Mouse (Mus musculus) MEL (cell line): ENCODE results near the gene Nrf1. TPM values are rescaled to one million over a fixed set of nuclear protein-coding genes. Genes with fewer than 3 reads are reported as not detected.

Source experiments
- DNase-seq: peaks from one replicate; pipeline ENCODE4 v3.0.0; 2011; ENCODE audit warnings: low read depth, low spot score
- H3K27ac ChIP-seq: 2 replicates; pipeline ENCODE4 v1.5.1; 2012; ENCODE audit warnings: low read depth, mild to moderate bottlenecking, control low read depth, low read length, moderate library complexity; ENCODE audit not compliant: control insufficient read depth
- H3K27me3 ChIP-seq, 2 experiments: fragments of 150-350 bp in 1 of 2; sonication (generic) in 1 of 2; 2 replicates each; pipeline ENCODE4 v1.6.1; 2012; ENCODE audit warnings: low read length in 2 of 2, mild to moderate bottlenecking in 2 of 2, improper control_type of control experiment in 1 of 2, moderate library complexity in 1 of 2; ENCODE audit not compliant: insufficient read depth in 2 of 2, control insufficient read depth in 1 of 2
- H3K36me3 ChIP-seq, 2 experiments: 2 replicates each; pipeline ENCODE4 v1.6.1; 2012 to 2014; ENCODE audit warnings: low read length in 2 of 2, improper control_type of control experiment in 1 of 2, inconsistent platforms in 1 of 2, mild to moderate bottlenecking in 1 of 2; ENCODE audit not compliant: insufficient read depth in 2 of 2, control insufficient read depth in 1 of 2
- H3K4me1 ChIP-seq, 2 experiments: fragments of 150-350 bp in 1 of 2; sonication (generic) in 1 of 2; 2 replicates each; pipeline ENCODE4 v1.6.1; 2012; ENCODE audit warnings: low read length in 2 of 2, improper control_type of control experiment in 1 of 2, mild to moderate bottlenecking in 1 of 2; ENCODE audit not compliant: insufficient read depth in 2 of 2, control insufficient read depth in 1 of 2
- H3K4me3 ChIP-seq, 2 experiments: fragments of 150-350 bp in 1 of 2; sonication (generic) in 1 of 2; 2 replicates each; pipeline ENCODE4 v1.5.1; 2012; ENCODE audit warnings: low read depth in 2 of 2, low read length in 2 of 2, mild to moderate bottlenecking in 2 of 2, moderate library complexity in 2 of 2, control low read depth in 1 of 2, improper control_type of control experiment in 1 of 2; ENCODE audit not compliant: control insufficient read depth in 1 of 2, insufficient read depth in 1 of 2
- H3K79me2 ChIP-seq: 2 replicates; pipeline ENCODE4 v1.6.1; 2012; ENCODE audit warnings: mild to moderate bottlenecking, low read length, moderate library complexity; ENCODE audit not compliant: control insufficient read depth, poor library complexity, insufficient read depth
- H3K9ac ChIP-seq: 2 replicates; pipeline ENCODE4 v1.6.1; 2012; ENCODE audit warnings: low read depth, mild to moderate bottlenecking, control low read depth, low read length, moderate library complexity; ENCODE audit not compliant: control insufficient read depth, poor library complexity, severe bottlenecking
- H3K9me3 ChIP-seq: fragments of 150-350 bp; sonication (generic); replicated peaks from 2 replicates; pipeline ENCODE4 v1.6.1; 2012; ENCODE audit warnings: mild to moderate bottlenecking, low read length, improper control_type of control experiment, moderate library complexity; ENCODE audit not compliant: insufficient read depth
- CTCF ChIP-seq, 3 experiments: IDR thresholded peaks in 2 of 3; conservative IDR thresholded peaks in 1 of 3; 2 replicates each; pipeline ENCODE4 v1.5.1; 2011 to 2012; ENCODE audit warnings: low read length in 3 of 3, low read depth in 2 of 3, mild to moderate bottlenecking in 2 of 3, improper control_type of control experiment in 1 of 3, inconsistent platforms in 1 of 3, mixed read lengths in 1 of 3, moderate library complexity in 1 of 3; ENCODE audit not compliant: control insufficient read depth in 1 of 3, insufficient read depth in 1 of 3, poor library complexity in 1 of 3, severe bottlenecking in 1 of 3
- EP300 ChIP-seq, 2 experiments: IDR thresholded peaks; 2 replicates each; pipeline ENCODE4 v1.6.1; 2011; ENCODE audit warnings: improper control_type of control experiment in 2 of 2, low read length in 2 of 2, low read depth in 1 of 2, mild to moderate bottlenecking in 1 of 2
- ETS1 ChIP-seq: IDR thresholded peaks from 2 replicates; pipeline ENCODE4 v1.6.1; 2012; ENCODE audit warnings: low read depth, mild to moderate bottlenecking, inconsistent platforms, low read length, improper control_type of control experiment, moderate library complexity
- GATA1 ChIP-seq: IDR thresholded peaks from 2 replicates; pipeline ENCODE4 v1.6.1; 2011; ENCODE audit warnings: low read depth, low read length, improper control_type of control experiment
- HCFC1 ChIP-seq: IDR thresholded peaks from 2 replicates; pipeline ENCODE4 v1.6.1; 2012; ENCODE audit warnings: low read depth, mild to moderate bottlenecking, inconsistent platforms, low read length, improper control_type of control experiment, moderate library complexity
- JUND ChIP-seq: IDR thresholded peaks from 2 replicates; pipeline ENCODE4 v1.6.1; 2011; ENCODE audit warnings: low read depth, mild to moderate bottlenecking, improper control_type of control experiment, low read length
- MAFK ChIP-seq: IDR thresholded peaks from 2 replicates; pipeline ENCODE4 v1.6.1; 2011; ENCODE audit warnings: low read depth, mild to moderate bottlenecking, low read length, improper control_type of control experiment, borderline replicate concordance
- MAX ChIP-seq: IDR thresholded peaks from 2 replicates; pipeline ENCODE4 v1.6.1; 2011; ENCODE audit warnings: low read length, improper control_type of control experiment
- MAZ ChIP-seq: IDR thresholded peaks from 2 replicates; pipeline ENCODE4 v1.6.1; 2012; ENCODE audit warnings: low read depth, mild to moderate bottlenecking, inconsistent platforms, low read length, improper control_type of control experiment
- MXI1 ChIP-seq: IDR thresholded peaks from 2 replicates; pipeline ENCODE4 v1.6.1; 2011; ENCODE audit warnings: mild to moderate bottlenecking, low read depth, low read length, improper control_type of control experiment
- MYB ChIP-seq: IDR thresholded peaks from 2 replicates; pipeline ENCODE4 v1.6.1; 2011; ENCODE audit warnings: mild to moderate bottlenecking, low read depth, low read length, improper control_type of control experiment
- POLR2AphosphoS2 ChIP-seq: IDR thresholded peaks from 2 replicates; pipeline ENCODE4 v1.6.1; 2011; ENCODE audit warnings: low read length, improper control_type of control experiment
- RAD21 ChIP-seq: IDR thresholded peaks from 2 replicates; pipeline ENCODE4 v1.6.1; 2011; ENCODE audit warnings: mild to moderate bottlenecking, low read depth, low read length, improper control_type of control experiment
- RCOR1 ChIP-seq: IDR thresholded peaks from 2 replicates; pipeline ENCODE4 v1.6.1; 2012; ENCODE audit warnings: low read depth, mild to moderate bottlenecking, inconsistent platforms, low read length, improper control_type of control experiment
- SMC3 ChIP-seq: IDR thresholded peaks from 2 replicates; pipeline ENCODE4 v1.6.1; 2011; ENCODE audit warnings: low read depth, low read length, improper control_type of control experiment
- TBP ChIP-seq: IDR thresholded peaks from 2 replicates; pipeline ENCODE4 v1.8.0; 2011; ENCODE audit warnings: low read depth, low read length, improper control_type of control experiment
- UBTF ChIP-seq: IDR thresholded peaks from 2 replicates; pipeline ENCODE4 v1.6.1; 2012; ENCODE audit warnings: low read depth, mild to moderate bottlenecking, inconsistent platforms, low read length, improper control_type of control experiment, moderate library complexity, borderline replicate concordance; ENCODE audit not compliant: insufficient read depth
- USF1 ChIP-seq: IDR thresholded peaks from 2 replicates; pipeline ENCODE4 v1.6.1; 2014; ENCODE audit warnings: low read depth, mild to moderate bottlenecking, inconsistent platforms, low read length, improper control_type of control experiment, moderate library complexity
- USF2 ChIP-seq, 2 experiments: IDR thresholded peaks; 2 replicates each; pipeline ENCODE4 v1.6.1; 2011 to 2012; ENCODE audit warnings: improper control_type of control experiment in 2 of 2, low read length in 2 of 2, borderline replicate concordance in 1 of 2, inconsistent platforms in 1 of 2, low read depth in 1 of 2, mild to moderate bottlenecking in 1 of 2; ENCODE audit not compliant: insufficient read depth in 1 of 2
- ZC3H11A ChIP-seq: IDR thresholded peaks from 2 replicates; pipeline ENCODE4 v1.6.1; 2012; ENCODE audit warnings: low read depth, mild to moderate bottlenecking, inconsistent platforms, low read length, improper control_type of control experiment
- ZKSCAN1 ChIP-seq: IDR thresholded peaks from 2 replicates; pipeline ENCODE4 v1.6.1; 2012; ENCODE audit warnings: low read depth, mild to moderate bottlenecking, inconsistent platforms, low read length, improper control_type of control experiment, moderate library complexity
- polyA plus RNA-seq, 2 experiments: library from polyadenylated mRNA; stranded (reverse) in 1 of 2; unstranded in 1 of 2; fragments of >175 nt in 1 of 2; fragments of >200 nt in 1 of 2; gene quantifications; 2 replicates each; pipeline versions ENCODE4 v1.2.1 to v1.2.4; 2012; ENCODE audit warnings: low replicate concordance in 2 of 2, low read depth in 1 of 2; ENCODE audit not compliant: insufficient read length in 2 of 2, insufficient read depth in 1 of 2, missing spikeins in 1 of 2
- total RNA-seq: library from RNA; depleted of rRNA; stranded (reverse); fragments of 300-350 nt; gene quantifications from 2 replicates; pipeline ENCODE4 v1.2.3, GENCODE M21; 2012

Nrf1 gene
- total and polyA plus RNA-seq, 3 experiments: 56.5 to 93.7 (median 60.4) TPM

DNA sequence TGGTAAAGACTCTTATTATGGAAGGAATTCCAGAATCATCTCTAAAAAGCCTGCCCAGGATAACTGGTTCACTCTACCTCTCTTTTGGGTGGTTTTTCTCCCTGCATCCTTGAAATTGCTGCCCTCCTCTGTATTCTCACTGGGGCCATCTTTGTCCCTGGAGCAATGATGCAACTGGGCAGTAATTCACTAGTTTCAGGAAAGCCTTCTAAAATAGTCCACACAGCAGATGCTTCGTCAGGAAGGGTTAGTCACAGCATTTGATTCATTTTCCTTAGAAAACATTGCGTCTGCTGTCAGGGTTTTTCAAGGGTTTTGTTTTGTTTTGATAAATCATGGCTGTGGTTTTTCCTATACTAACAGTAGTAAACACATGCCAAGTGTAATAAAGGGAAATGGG lies 59.7 kb downstream of the Nrf1 start:
- Histone ChIP-seq H3K36me3 (peaks cover 0 to 23% of the 10 kb centered on the region in 2 experiments; a peak in 3 of 4 replicates), H3K27ac (no peak overlapping the region), H3K9me3 (no peaks in the 10 kb centered on the region), H3K4me3 (no peak overlapping the region), H3K27me3 (no peaks in the 10 kb centered on the region), H3K9ac (no peak overlapping the region), H3K79me2 (no peaks in the 10 kb centered on the region), H3K4me1 (no peaks in the 10 kb centered on the region)
- no peak for DNase-seq
- TF ChIP-seq MXI1 (no peak), RAD21 (no peak), ZC3H11A (no peak), UBTF (no peak), MYB (no peak), USF2 (IDR thresholded peaks at IDR 0.05; ENCODE audit: borderline replicate concordance in 1 of 2, insufficient read depth in 1 of 2, low read depth in 1 of 2, low read length in 2 of 2) (no peak), ETS1 (no peak), ZKSCAN1 (no peak)

DNA sequence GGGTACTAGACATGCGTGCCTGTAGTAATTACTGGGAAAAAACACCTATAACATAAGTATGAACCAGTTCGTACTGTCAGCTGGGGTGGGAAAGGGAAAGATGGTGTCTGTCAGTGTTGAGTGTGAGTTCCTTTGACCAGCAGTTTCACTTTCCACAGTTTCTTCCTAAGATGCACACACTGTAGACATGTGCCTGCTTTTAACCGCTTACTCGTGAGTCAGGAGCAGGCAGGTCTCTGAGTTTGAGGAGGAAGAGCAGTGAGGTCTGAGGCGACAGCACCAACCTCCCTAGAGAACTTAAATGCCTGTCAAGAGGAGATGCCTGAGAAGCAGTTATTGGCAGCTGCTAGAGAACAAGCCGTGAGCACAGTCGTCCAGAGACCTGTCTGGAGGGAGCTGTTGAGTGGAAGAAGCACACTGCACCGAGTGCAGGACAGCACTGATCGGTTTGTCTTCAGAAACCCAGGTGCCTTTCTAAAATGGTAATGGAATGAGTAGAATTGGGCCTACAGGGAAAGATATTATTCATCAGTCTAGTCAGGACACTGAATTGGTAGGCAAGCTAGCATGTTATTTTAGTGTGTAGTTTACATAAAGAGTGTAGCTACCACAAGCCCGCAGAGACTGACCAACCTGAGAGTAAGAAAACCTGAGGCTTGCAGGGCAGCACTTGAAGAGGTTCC lies 62.2 kb downstream of the Nrf1 start:
- TF ChIP-seq SMC3 (no peak), MXI1 (no peak), POLR2AphosphoS2 (no peak), RCOR1 (no peak), GATA1 (no peak), MAX (no peak), JUND (no peak), CTCF (IDR thresholded peaks at IDR 0.05 in 2 of 3, conservative IDR thresholded peaks at IDR 0.05 in 1 of 3; ENCODE audit: control insufficient read depth in 1 of 3, insufficient read depth in 1 of 3, low read depth in 2 of 3, low read length in 3 of 3, poor library complexity in 1 of 3, severe bottlenecking in 1 of 3) (no peak), ZKSCAN1 (no peak), ETS1 (no peak), UBTF (no peak), MAFK (no peak), MAZ (no peak), EP300 (IDR thresholded peaks at IDR 0.05; ENCODE audit: low read depth in 1 of 2, low read length in 2 of 2) (no peak), TBP (no peak), HCFC1 (no peak), USF1 (no peak)
- Histone ChIP-seq H3K4me3 (no peak overlapping the region), H3K27me3 (no peaks in the 10 kb centered on the region), H3K79me2 (no peaks in the 10 kb centered on the region), H3K27ac (no peak overlapping the region), H3K36me3 (peaks cover 5 to 9% of the 10 kb centered on the region in 2 experiments), H3K9ac (no peak overlapping the region), H3K4me1 (no peaks in the 10 kb centered on the region; a peak in 1 of 4 replicates), H3K9me3 (no peaks in the 10 kb centered on the region)
- DNase-seq: no peak
